Mouse (Mus musculus): ENCODE measurements around the gene Tapbp.

- TF ChIP-seq CTCF (IDR thresholded peaks at IDR 0.05; ENCODE audit: extremely low read depth, insufficient read depth, low read length) (peak; percentile 89), POLR2A (IDR thresholded peaks at IDR 0.05; ENCODE audit: extremely low read depth, insufficient read depth, low read length) (no peak)
Measured at GRCm38 (mm10) chr17:33968489-33968888, 52.8 kb downstream of the Tapbp start.

All from cortical plate, adult 2 months (tissue).